Mouse (Mus musculus) hindbrain, embryonic 14.5 days (tissue): ENCODE results near the gene March9. TPM values are rescaled to one million over a fixed set of nuclear protein-coding genes. Genes with fewer than 3 reads are reported as not detected.
A peak's percentile ranks its signal among the peaks of the same experiment; 100 is the strongest.
"Not testable (repeated sequence)": the region's sequence is repeated elsewhere in the genome, so short reads cannot be mapped to it uniquely, and the experiment has no call there.

ENCODE experiments used
- ATAC-seq: fragments of 200-750 bp; cut with Nextera tagmentation; 2 replicates; pipeline ENCODE4 v1.8.0; 2017; ENCODE audit warnings: moderate number of reproducible peaks, mild to moderate bottlenecking, moderate TSS enrichment, moderate library complexity; ENCODE audit not compliant: low FRiP score
- DNase-seq: peaks from one replicate; pipeline ENCODE4 v3.0.0-alpha.2; 2015; ENCODE audit warnings: low spot score
- H3K27ac ChIP-seq: fragments of 300-500 bp; sonication (generic); 2 replicates; pipeline ENCODE4 v1.5.1; 2014; ENCODE audit warnings: mild to moderate bottlenecking, moderate library complexity
- H3K27me3 ChIP-seq: fragments of 300-500 bp; sonication (generic); 2 replicates; pipeline ENCODE4 v1.6.1; 2014; ENCODE audit warnings: mild to moderate bottlenecking, low read length, mixed read lengths; ENCODE audit not compliant: control insufficient read depth, insufficient read depth
- H3K36me3 ChIP-seq: fragments of 300-500 bp; sonication (generic); replicated peaks from 2 replicates; pipeline ENCODE4 v1.6.1; 2014; ENCODE audit not compliant: control insufficient read depth, insufficient read depth
- H3K4me1 ChIP-seq: fragments of 300-500 bp; sonication (generic); replicated peaks from 2 replicates; pipeline ENCODE4 v1.6.1; 2014; ENCODE audit warnings: antibody characterized with exemption, low read length, mixed read lengths; ENCODE audit not compliant: control insufficient read depth, insufficient read depth
- H3K4me2 ChIP-seq: fragments of 300-500 bp; sonication (generic); replicated peaks from 2 replicates; pipeline ENCODE4 v1.6.1; 2014; ENCODE audit warnings: mild to moderate bottlenecking, moderate library complexity
- H3K4me3 ChIP-seq: fragments of 300-500 bp; sonication (generic); replicated peaks from 2 replicates; pipeline ENCODE4 v1.5.1; 2014; ENCODE audit warnings: mild to moderate bottlenecking, low read length
- H3K9ac ChIP-seq: fragments of 300-500 bp; sonication (generic); 2 replicates; pipeline ENCODE4 v1.6.1; 2014
- H3K9me3 ChIP-seq: fragments of 300-500 bp; sonication (generic); 2 replicates; pipeline ENCODE4 v1.6.1; 2016; ENCODE audit warnings: low read length; ENCODE audit not compliant: control insufficient read depth
- WGBS: fragments of 180-500 bp; shearing (Covaris S2); extraction: QIAGEN DNeasy Blood & Tissue Kit; methylation state at CpG from one replicate; pipeline ENCODE4 v1.1.7; 2014; 5-methylcytosine and 5-hydroxymethylcytosine counted together
- polyA plus RNA-seq: library from polyadenylated mRNA; unstranded; fragments of >200 nt; fragmentation: Nextera tagmentation; extraction: Ambion mirVana; gene quantifications from 2 replicates; pipeline ENCODE4 v1.2.1, GENCODE M21; 2014

March9 gene
- polyA plus RNA-seq, 1 experiment from 2014 or later, result 12.0 TPM

- no peak overlapping the region for H3K9ac ChIP-seq
- H3K4me1 ChIP-seq, result peaks cover 36% of the 10 kb centered on the region
- no peaks in the 10 kb centered on the region for H3K27me3 ChIP-seq
- no peak for DNase-seq
- no peak overlapping the region for H3K4me2 ChIP-seq
- 89% methylated on average over 14 of the region's 14 CpGs for WGBS
- ATAC-seq, result no peak
- H3K4me3 ChIP-seq, result no peak overlapping the region
- H3K9me3 ChIP-seq, result no peaks in the 10 kb centered on the region
- no peak overlapping the region for H3K27ac ChIP-seq
- H3K36me3 ChIP-seq, result peaks cover 45% of the 10 kb centered on the region
These were observed 6.6 kb upstream of the March9 start for GRCm38 (mm10) chr10:127066519-127067018.

GRCm38 (mm10) chr10:127065981-127066380 is 6.0 kb upstream of the March9 start:
- DNase-seq, result no peak
- Histone ChIP-seq H3K27ac (no peak overlapping the region), H3K4me1 (peaks cover 37% of the 10 kb centered on the region), H3K9ac (no peak overlapping the region), H3K36me3 (peaks cover 45% of the 10 kb centered on the region), H3K27me3 (no peaks in the 10 kb centered on the region), H3K9me3 (no peaks in the 10 kb centered on the region), H3K4me3 (no peak overlapping the region), H3K4me2 (no peak overlapping the region)
- 93% methylated on average over 9 of the region's 9 CpGs for WGBS
- ATAC-seq, result no peak

DNA sequence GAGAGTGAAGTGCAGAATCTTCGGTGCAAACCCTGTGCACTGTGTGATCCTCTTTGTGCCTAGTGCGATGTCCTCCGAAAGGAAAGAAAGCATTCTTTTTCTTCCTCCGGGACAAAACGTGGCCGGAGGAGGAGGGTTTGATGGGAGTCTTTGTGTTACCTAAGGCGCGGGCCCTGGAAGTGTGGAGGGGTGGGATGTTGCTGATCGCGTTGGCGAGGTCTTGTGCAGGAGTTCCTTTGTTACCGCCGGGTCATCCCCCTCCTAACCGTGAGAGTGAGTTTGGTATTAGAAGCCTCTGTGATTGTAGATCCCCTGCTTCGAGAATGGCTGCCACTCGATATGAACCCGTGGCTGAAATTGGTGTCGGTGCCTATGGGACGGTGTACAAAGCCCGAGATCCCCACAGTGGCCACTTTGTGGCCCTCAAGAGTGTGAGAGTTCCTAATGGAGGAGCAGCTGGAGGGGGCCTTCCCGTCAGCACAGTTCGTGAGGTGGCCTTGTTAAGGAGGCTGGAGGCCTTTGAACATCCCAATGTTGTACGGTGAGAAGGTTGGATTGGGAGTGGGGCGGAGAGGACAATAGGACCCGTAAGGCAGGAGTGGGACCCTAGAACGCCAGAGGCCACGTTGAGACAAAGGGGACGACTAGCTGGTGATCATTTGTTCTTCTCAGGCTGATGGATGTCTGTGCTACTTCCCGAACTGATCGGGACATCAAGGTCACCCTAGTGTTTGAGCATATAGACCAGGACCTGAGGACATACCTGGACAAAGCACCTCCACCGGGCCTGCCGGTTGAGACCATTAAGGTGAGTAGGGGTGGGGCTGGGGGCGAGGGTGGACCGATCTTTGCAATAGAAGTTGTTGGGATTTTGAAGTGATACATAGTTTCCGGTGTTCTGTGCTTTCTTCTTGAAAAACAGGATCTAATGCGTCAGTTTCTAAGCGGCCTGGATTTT is 4.2 kb upstream of the March9 start:
- peak overlapping the region; percentile 75 for H3K4me3 ChIP-seq
- peak overlapping the region; percentile 91 for H3K27ac ChIP-seq
- peak overlapping the region; percentile 93 for H3K9ac ChIP-seq
- ATAC-seq (no peak), DNase-seq (no peak)
- no peaks in the 10 kb centered on the region for H3K9me3 ChIP-seq
- H3K36me3 ChIP-seq, result peaks cover 45% of the 10 kb centered on the region
- H3K4me1 ChIP-seq, result peaks cover 34% of the 10 kb centered on the region
- no peaks in the 10 kb centered on the region for H3K27me3 ChIP-seq
- 13% methylated on average over 37 of the region's 37 CpGs for WGBS
- peak overlapping the region; percentile 80 for H3K4me2 ChIP-seq

DNA sequence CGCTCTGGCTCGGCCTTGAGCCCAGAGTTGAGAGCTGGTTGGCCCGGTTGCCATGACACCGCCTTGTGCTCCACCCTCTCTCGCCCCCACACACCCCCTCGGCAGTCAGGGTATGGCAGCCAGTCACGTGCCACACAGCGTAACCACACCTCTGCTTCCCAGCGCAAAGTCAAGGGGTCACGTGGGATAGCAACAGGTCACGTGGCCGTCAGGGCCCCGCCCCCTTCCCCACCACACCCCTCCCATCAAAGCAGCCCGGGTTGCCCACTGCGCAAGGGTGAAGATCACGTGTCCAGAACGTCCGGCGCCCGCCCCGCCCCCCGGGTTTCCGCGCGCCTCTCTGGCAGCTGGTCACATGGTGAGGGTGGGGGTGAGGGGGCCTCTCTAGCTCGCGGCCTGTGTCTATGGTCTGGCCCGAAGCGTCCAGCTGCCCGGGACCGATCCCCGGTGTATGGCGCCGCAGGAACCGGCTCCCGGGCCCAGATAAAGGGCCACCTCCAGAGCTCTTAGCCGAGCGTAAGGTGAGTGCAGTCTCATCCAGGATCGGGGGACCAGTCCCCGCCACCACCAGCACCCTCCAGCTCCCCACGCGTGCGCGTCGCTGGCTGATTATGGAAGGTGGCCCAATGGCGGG is 3.4 kb upstream of the March9 start, which contains the start of gene Cdk4:
Cdk4 (plus strand) TSS at position 296 of the 634 bp plus-strand sequence.
- Histone ChIP-seq H3K9ac (peak within 1 kb of the TSS; percentile 93), H3K27me3 (no peaks in the 10 kb centered on the region), H3K27ac (peak within 1 kb of the TSS; percentile 91), H3K36me3 (peaks cover 38% of the 10 kb centered on the region), H3K9me3 (no peaks in the 10 kb centered on the region), H3K4me2 (peak within 1 kb of the TSS; percentile 80), H3K4me3 (peak within 1 kb of the TSS; percentile 75), H3K4me1 (peaks cover 31% of the 10 kb centered on the region)
- WGBS, result under 1% methylated on average over 46 of the region's 46 CpGs
- DNase-seq (peak; percentile 97), ATAC-seq (peak; percentile 90)

DNA sequence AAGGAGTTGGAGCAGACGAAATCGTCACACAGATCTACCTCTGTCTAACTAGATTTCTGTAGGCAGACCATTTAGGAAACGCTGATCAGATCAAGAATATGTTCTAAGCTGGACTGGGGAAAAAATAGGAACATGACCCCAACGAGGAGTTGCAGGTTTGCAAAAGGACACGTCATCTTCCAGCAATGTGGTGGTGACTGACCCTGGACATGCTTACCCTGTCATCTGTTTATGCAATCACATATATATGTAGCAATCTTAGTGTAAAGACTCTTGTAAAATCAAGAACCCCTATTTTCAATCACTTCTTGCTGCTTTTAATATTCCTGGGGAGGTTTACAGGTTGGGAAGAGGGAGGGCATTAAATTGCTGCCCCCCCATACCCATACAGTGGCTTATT is 2.5 kb upstream of the March9 start:
- 72% methylated on average over 5 of the region's 5 CpGs for WGBS
- Histone ChIP-seq H3K4me2 (peak overlapping the region; percentile 55), H3K27ac (peak overlapping the region; percentile 84), H3K9ac (peak overlapping the region; percentile 25; the same call in 1 of the 2 replicates), H3K9me3 (no peaks in the 10 kb centered on the region), H3K4me3 (peak overlapping the region; percentile 75; the same call in 1 of the 2 replicates), H3K4me1 (peaks cover 34% of the 10 kb centered on the region), H3K36me3 (peaks cover 35% of the 10 kb centered on the region), H3K27me3 (no peaks in the 10 kb centered on the region)
- no peak for ATAC-seq
- DNase-seq, result no peak

DNA sequence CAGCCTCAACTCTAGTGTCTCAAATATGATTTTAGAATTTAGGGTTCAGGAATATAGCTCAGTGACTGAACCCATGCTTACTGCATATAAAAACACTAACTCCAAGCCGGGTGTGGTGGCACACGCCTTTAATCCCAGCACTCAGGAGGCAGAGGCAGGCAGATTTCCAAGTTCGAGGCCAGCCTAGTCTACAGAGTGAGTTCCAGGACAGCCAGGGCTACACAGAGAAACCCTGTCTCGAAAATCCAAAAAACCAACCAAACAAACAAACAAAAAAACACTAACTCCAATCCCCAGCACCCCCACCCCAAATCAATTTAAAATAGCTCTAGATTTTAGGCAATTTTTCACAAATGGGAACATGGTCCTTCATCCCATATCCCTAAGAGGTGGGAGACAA is 2.1 kb upstream of the March9 start:
- H3K36me3 ChIP-seq, result peaks cover 35% of the 10 kb centered on the region
- H3K27ac ChIP-seq, result peak overlapping the region; percentile 84
- H3K9ac ChIP-seq, H3K4me2 ChIP-seq, H3K4me3 ChIP-seq, DNase-seq, H3K9me3 ChIP-seq, H3K27me3 ChIP-seq, ATAC-seq: not testable (repeated sequence)
- 91% methylated on average over 4 of the region's 4 CpGs for WGBS
- H3K4me1 ChIP-seq, result peaks cover 34% of the 10 kb centered on the region

- ATAC-seq, result no peak
- 65% methylated on average over 2 of the region's 2 CpGs for WGBS
These were observed 1.5 kb upstream of the March9 start for GRCm38 (mm10) chr10:127061513-127061912.

DNA sequence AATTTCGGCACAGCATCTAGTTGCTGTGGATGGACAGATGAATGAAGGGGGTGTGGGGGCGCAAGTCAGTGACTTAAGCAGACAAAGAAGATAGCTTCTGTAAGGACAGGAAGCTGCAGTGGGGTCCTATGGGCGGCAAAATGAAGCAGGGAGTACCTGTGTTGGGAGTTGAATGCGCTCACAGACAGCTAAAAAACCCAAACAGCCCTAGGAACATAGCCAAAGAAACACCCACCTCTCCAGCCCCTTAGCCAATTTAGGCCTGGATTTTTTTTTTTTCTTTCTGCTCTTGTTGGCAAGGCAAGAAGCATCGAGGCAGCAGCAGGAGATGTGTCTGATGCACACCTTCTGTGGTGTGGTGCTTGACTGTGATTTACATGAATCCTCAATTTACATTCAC is 1.1 kb upstream of the March9 start:
- H3K9me3 ChIP-seq, result no peaks in the 10 kb centered on the region
- ATAC-seq (no peak), DNase-seq (no peak)
- 19% methylated on average over 5 of the region's 5 CpGs for WGBS
- no peaks in the 10 kb centered on the region for H3K27me3 ChIP-seq
- H3K27ac ChIP-seq, result peak overlapping the region; percentile 98
- H3K4me2 ChIP-seq, result peak overlapping the region; percentile 60
- peaks cover 35% of the 10 kb centered on the region for H3K36me3 ChIP-seq
- peak overlapping the region; percentile 90 for H3K4me3 ChIP-seq
- peaks cover 34% of the 10 kb centered on the region for H3K4me1 ChIP-seq
- peak overlapping the region; percentile 96 for H3K9ac ChIP-seq

More at GRCm38 (mm10) chr10:127061513-127061912, 1.5 kb upstream of the March9 start:
- H3K27me3 ChIP-seq, result no peaks in the 10 kb centered on the region
- H3K27ac ChIP-seq, result peak overlapping the region; percentile 98
- peaks cover 35% of the 10 kb centered on the region for H3K36me3 ChIP-seq
- peaks cover 34% of the 10 kb centered on the region for H3K4me1 ChIP-seq
- DNase-seq, result no peak
- no peaks in the 10 kb centered on the region for H3K9me3 ChIP-seq
- peak overlapping the region; percentile 90 for H3K4me3 ChIP-seq
- H3K4me2 ChIP-seq, result peak overlapping the region; percentile 60
- H3K9ac ChIP-seq, result peak overlapping the region; percentile 96
